Mouse (Mus musculus) midbrain, embryonic 16.5 days (tissue): ENCODE measurements at regions not wholly inside any gene's neighbourhood (a gene's known extent, or its start where the extent isn't known, plus 50 kb on each side); places are given as distances from the start of the nearest gene placed in this dataset.
"Not testable (repeated sequence)": the region's sequence is repeated elsewhere in the genome, so short reads cannot be mapped to it uniquely, and the experiment has no call there.

ENCODE experiments used
- ATAC-seq: fragments of 200-750 bp; cut with Nextera tagmentation; 2 replicates; pipeline ENCODE4 v1.8.0; 2017; ENCODE audit warnings: moderate TSS enrichment
- H3K27ac ChIP-seq: fragments of 300-500 bp; sonication (generic); 2 replicates; pipeline ENCODE4 v1.5.1; 2014; ENCODE audit warnings: mild to moderate bottlenecking, low read length, mixed read lengths
- H3K27me3 ChIP-seq: fragments of 300-500 bp; sonication (generic); 2 replicates; pipeline ENCODE4 v1.6.1; 2014; ENCODE audit warnings: low read depth, low read length, mixed read lengths; ENCODE audit not compliant: control insufficient read depth, insufficient read depth
- H3K36me3 ChIP-seq: fragments of 300-500 bp; sonication (generic); 2 replicates; pipeline ENCODE4 v1.6.1; 2014; ENCODE audit warnings: mild to moderate bottlenecking, low read length, moderate library complexity, mixed read lengths; ENCODE audit not compliant: control insufficient read depth, insufficient read depth
- H3K4me1 ChIP-seq: fragments of 300-500 bp; sonication (generic); 2 replicates; pipeline ENCODE4 v1.6.1; 2014; ENCODE audit warnings: mild to moderate bottlenecking, low read length, mixed read lengths; ENCODE audit not compliant: control insufficient read depth, insufficient read depth
- H3K4me2 ChIP-seq: fragments of 300-500 bp; sonication (generic); 2 replicates; pipeline ENCODE4 v1.6.1; 2014; ENCODE audit warnings: mild to moderate bottlenecking, low read length, mixed read lengths
- H3K4me3 ChIP-seq: fragments of 300-500 bp; sonication (generic); 2 replicates; pipeline ENCODE4 v1.5.1; 2014; ENCODE audit warnings: low read depth, mild to moderate bottlenecking, low read length, moderate library complexity, mixed read lengths
- H3K9ac ChIP-seq: fragments of 300-500 bp; sonication (generic); 2 replicates; pipeline ENCODE4 v1.6.1; 2014; ENCODE audit warnings: low read depth, low read length, mixed read lengths
- H3K9me3 ChIP-seq: fragments of 300-500 bp; sonication (generic); replicated peaks from 2 replicates; pipeline ENCODE4 v1.6.1; 2014; ENCODE audit warnings: mild to moderate bottlenecking, low read length, mixed read lengths; ENCODE audit not compliant: control insufficient read depth, poor library complexity, severe bottlenecking
- WGBS: fragments of 180-500 bp; shearing (Covaris S2); extraction: QIAGEN DNeasy Blood & Tissue Kit; methylation state at CpG from one replicate; pipeline ENCODE4 v1.1.7; 2014; 5-methylcytosine and 5-hydroxymethylcytosine counted together

GRCm38 (mm10) chr2:147968671-147969070, 78.1 kb downstream of the Foxa2 start:
- Histone ChIP-seq H3K9ac (no peak overlapping the region), H3K9me3 (no peaks in the 10 kb centered on the region), H3K27me3 (no peaks in the 10 kb centered on the region), H3K4me1 (no peaks in the 10 kb centered on the region), H3K4me2 (no peak overlapping the region), H3K36me3 (no peaks in the 10 kb centered on the region), H3K27ac (no peak overlapping the region), H3K4me3 (no peak overlapping the region)
- WGBS, result 21% methylated on average over 10 of the region's 10 CpGs
- ATAC-seq, result no peak

GRCm38 (mm10) chr2:147967829-147968529, 78.8 kb downstream of the Foxa2 start:
- Histone ChIP-seq H3K27me3 (no peaks in the 10 kb centered on the region), H3K27ac (no peak overlapping the region), H3K9me3 (no peaks in the 10 kb centered on the region), H3K4me2 (no peak overlapping the region), H3K4me1 (no peaks in the 10 kb centered on the region), H3K9ac (no peak overlapping the region), H3K4me3 (no peak overlapping the region), H3K36me3 (no peaks in the 10 kb centered on the region)
- 50% methylated on average over 9 of the region's 9 CpGs for WGBS
- ATAC-seq, result no peak

GRCm38 (mm10) chr2:147963284-147963683, 83.5 kb downstream of the Foxa2 start:
- H3K36me3 ChIP-seq, H3K9me3 ChIP-seq, H3K27ac ChIP-seq, H3K9ac ChIP-seq, ATAC-seq, H3K4me1 ChIP-seq, H3K27me3 ChIP-seq, H3K4me2 ChIP-seq, H3K4me3 ChIP-seq: not testable (repeated sequence)
- 90% methylated on average over 1 of the region's 1 CpGs for WGBS

GRCm38 (mm10) chr2:147961633-147962032, 85.1 kb downstream of the Foxa2 start:
- Histone ChIP-seq H3K36me3 (no peaks in the 10 kb centered on the region), H3K9me3 (no peaks in the 10 kb centered on the region), H3K4me3 (no peak overlapping the region), H3K9ac (no peak overlapping the region), H3K4me1 (no peaks in the 10 kb centered on the region), H3K4me2 (no peak overlapping the region), H3K27ac (no peak overlapping the region), H3K27me3 (no peaks in the 10 kb centered on the region)
- 68% methylated on average over 6 of the region's 6 CpGs for WGBS
- no peak for ATAC-seq

GRCm38 (mm10) chr2:147954183-147954582, 92.6 kb downstream of the Foxa2 start:
- WGBS, result 81% methylated on average over 2 of the region's 2 CpGs
- H3K27me3 ChIP-seq, result no peaks in the 10 kb centered on the region
- H3K9me3 ChIP-seq, result no peaks in the 10 kb centered on the region
- H3K4me1 ChIP-seq, result peaks cover 3% of the 10 kb centered on the region; the same call in 1 of the 2 replicates
- no peak overlapping the region for H3K9ac ChIP-seq
- H3K36me3 ChIP-seq, result no peaks in the 10 kb centered on the region
- H3K4me3 ChIP-seq, result no peak overlapping the region
- H3K27ac ChIP-seq, result no peak overlapping the region
- H3K4me2 ChIP-seq, result no peak overlapping the region
- ATAC-seq, result no peak

- peak; percentile 58 for ATAC-seq
- no peak overlapping the region for H3K27ac ChIP-seq
- H3K4me1 ChIP-seq, result peaks cover 3% of the 10 kb centered on the region; the same call in 1 of the 2 replicates
- no peaks in the 10 kb centered on the region for H3K27me3 ChIP-seq
- H3K4me2 ChIP-seq, result peak overlapping the region; percentile 18; the same call in 1 of the 2 replicates
- H3K36me3 ChIP-seq, result no peaks in the 10 kb centered on the region
- no peak overlapping the region for H3K4me3 ChIP-seq
- no peak overlapping the region for H3K9ac ChIP-seq
- H3K9me3 ChIP-seq, result no peaks in the 10 kb centered on the region
- 69% methylated on average over 5 of the region's 5 CpGs for WGBS
These were observed 95.5 kb downstream of the Foxa2 start for GRCm38 (mm10) chr2:147951233-147951632.

- no peak overlapping the region for H3K27ac ChIP-seq
- no peaks in the 10 kb centered on the region for H3K36me3 ChIP-seq
- no peak overlapping the region for H3K9ac ChIP-seq
- no peaks in the 10 kb centered on the region for H3K27me3 ChIP-seq
- WGBS, result 87% methylated on average over 7 of the region's 7 CpGs
- H3K4me2 ChIP-seq, result no peak overlapping the region
- no peak overlapping the region for H3K4me3 ChIP-seq
- ATAC-seq, result no peak
- no peaks in the 10 kb centered on the region for H3K4me1 ChIP-seq
- H3K9me3 ChIP-seq, result no peaks in the 10 kb centered on the region
These were observed 102.4 kb downstream of the Foxa2 start for GRCm38 (mm10) chr2:147944171-147945040.

GRCm38 (mm10) chr2:147942591-147942990, 104.2 kb downstream of the Foxa2 start:
- no peak overlapping the region for H3K9ac ChIP-seq
- no peak for ATAC-seq
- no peak overlapping the region for H3K4me2 ChIP-seq
- no peaks in the 10 kb centered on the region for H3K36me3 ChIP-seq
- H3K27ac ChIP-seq, result no peak overlapping the region
- no peaks in the 10 kb centered on the region for H3K4me1 ChIP-seq
- H3K4me3 ChIP-seq, result no peak overlapping the region
- no peaks in the 10 kb centered on the region for H3K27me3 ChIP-seq
- WGBS, result 70% methylated on average over 4 of the region's 4 CpGs
- no peaks in the 10 kb centered on the region for H3K9me3 ChIP-seq

GRCm38 (mm10) chr2:147941319-147941718, 105.5 kb downstream of the Foxa2 start:
- WGBS, result 22% methylated on average over 4 of the region's 4 CpGs
- ATAC-seq, result no peak
- Histone ChIP-seq H3K27ac (no peak overlapping the region), H3K4me2 (no peak overlapping the region), H3K4me3 (no peak overlapping the region), H3K27me3 (no peaks in the 10 kb centered on the region), H3K4me1 (no peaks in the 10 kb centered on the region), H3K36me3 (no peaks in the 10 kb centered on the region), H3K9me3 (no peaks in the 10 kb centered on the region), H3K9ac (no peak overlapping the region)
